ENCODE assay signal across 11 mouse cellular contexts in the genomic region with DNA sequence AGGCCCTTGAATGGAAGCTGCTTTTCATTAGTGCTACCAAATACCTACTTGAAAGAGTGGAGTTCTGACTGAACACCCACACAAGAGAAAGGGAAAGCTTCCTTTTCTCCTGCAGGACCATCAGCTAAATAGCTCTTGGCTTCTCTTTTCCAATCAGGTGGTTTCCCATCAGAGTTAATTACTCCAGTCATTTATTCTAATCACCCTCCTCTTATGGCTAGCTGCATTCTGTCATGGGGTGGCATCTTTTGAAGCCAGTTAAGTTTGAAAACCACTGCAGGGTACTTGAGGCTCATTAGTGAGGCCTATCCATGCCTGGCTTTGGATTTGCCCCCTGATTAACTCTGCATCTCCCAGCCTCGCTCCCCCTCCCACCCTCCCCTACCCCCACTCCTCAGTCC.
DNase-seq lines count a peak whose midpoint lies in the region; ATAC-seq and TF ChIP-seq lines count a peak whose summit lies in the region.
"Had no signal": no experiment of that assay in that cellular context is flagged by ENCODE, and none has a peak within 500 bp of the region (broad histone marks: within the 10 kb centered on the region; RNA-seq: fewer than 3 reads in every experiment).

No protein-coding gene starts in this region.

- WGBS in lung, postnatal 0 days, result 43% methylated on average over 1 of the region's 1 CpGs
- WGBS in forebrain, postnatal 0 days, result 18% methylated on average over 1 of the region's 1 CpGs
- WGBS in midbrain, embryonic 10.5 days, result 7% methylated on average over 1 of the region's 1 CpGs
- WGBS in heart, embryonic 11.5 days (ENCODE audit: insufficient replicate concordance), result 12% methylated on average over 1 of the region's 1 CpGs

- ATAC-seq in lung, postnatal 0 days, result no peak
- ATAC-seq in forebrain, postnatal 0 days, result peak; percentile 68
- no peak for ATAC-seq in heart, embryonic 11.5 days (replicated peaks; ENCODE audit: insufficient number of reproducible peaks, low FRiP score, low TSS enrichment)

- peak; percentile 49 for DNase-seq in lung, postnatal 0 days (ENCODE audit: low spot score)
- no peak for DNase-seq in lung, postnatal 4 days
- no peak for DNase-seq in forebrain, postnatal 0 days
- peak; percentile 68 for DNase-seq in midbrain, embryonic 10.5 days (ENCODE audit: low spot score)
- DNase-seq in retina, postnatal 1 day, result peak; percentile 97
- DNase-seq in left cerebral cortex, adult 18-20 months (ENCODE audit: low spot score in 2 of 2), result no peak
- DNase-seq in adrenal gland, postnatal 36 days, result no peak
- DNase-seq: gastrocnemius, postnatal 10 days had no signal

- H3K4me1 ChIP-seq in lung, postnatal 0 days (ENCODE audit: insufficient read depth, low read depth, low read length), result no peaks in the 10 kb centered on the region
- H3K4me1 ChIP-seq in forebrain, postnatal 0 days (ENCODE audit: insufficient read depth), result no peaks in the 10 kb centered on the region
- peaks cover 58% of the 10 kb centered on the region for H3K4me1 ChIP-seq in midbrain, embryonic 10.5 days
- peaks cover 5% of the 10 kb centered on the region; the same call in 1 of the 2 replicates for H3K4me1 ChIP-seq in heart, embryonic 11.5 days (ENCODE audit: control insufficient read depth, insufficient read depth, low read length)
- H3K4me1 ChIP-seq: stomach, embryonic 15.5 days had no signal

- no peaks in the 10 kb centered on the region for H3K9me3 ChIP-seq in lung, postnatal 0 days (ENCODE audit: low read length)
- no peaks in the 10 kb centered on the region for H3K9me3 ChIP-seq in forebrain, postnatal 0 days (ENCODE audit: low read length)
- H3K9me3 ChIP-seq in midbrain, embryonic 10.5 days (replicated peaks), result no peaks in the 10 kb centered on the region
- no peaks in the 10 kb centered on the region for H3K9me3 ChIP-seq in heart, embryonic 11.5 days (replicated peaks; ENCODE audit: control insufficient read depth, low read length)
- H3K9me3 ChIP-seq: kidney, embryonic 15.5 days; stomach, embryonic 15.5 days had no signal

- H3K36me3 ChIP-seq in lung, postnatal 0 days (ENCODE audit: insufficient read depth, low read length), result no peaks in the 10 kb centered on the region
- H3K36me3 ChIP-seq in forebrain, postnatal 0 days (ENCODE audit: insufficient read depth), result no peaks in the 10 kb centered on the region
- H3K36me3 ChIP-seq in midbrain, embryonic 10.5 days, result no peaks in the 10 kb centered on the region
- no peaks in the 10 kb centered on the region for H3K36me3 ChIP-seq in heart, embryonic 11.5 days (ENCODE audit: control insufficient read depth, insufficient read depth, low read length)
- H3K36me3 ChIP-seq: kidney, embryonic 15.5 days; stomach, embryonic 15.5 days had no signal

- no peak overlapping the region for H3K9ac ChIP-seq in lung, postnatal 0 days (replicated peaks; ENCODE audit: low read depth)
- no peak overlapping the region for H3K9ac ChIP-seq in forebrain, postnatal 0 days
- no peak overlapping the region for H3K9ac ChIP-seq in heart, embryonic 11.5 days (ENCODE audit: low read depth, low read length)
- H3K9ac ChIP-seq: kidney, embryonic 15.5 days; stomach, embryonic 15.5 days had no signal

- no peak for TF ChIP-seq CTCF in lung, postnatal 0 days (IDR thresholded peaks at IDR 0.05)
- TF ChIP-seq CTCF in forebrain, postnatal 0 days (IDR thresholded peaks at IDR 0.05; ENCODE audit: low read depth), result no peak

- H3K4me2 ChIP-seq in lung, postnatal 0 days (replicated peaks; ENCODE audit: low read depth, low read length), result no peak overlapping the region
- H3K4me2 ChIP-seq in forebrain, postnatal 0 days (ENCODE audit: low read depth), result no peak overlapping the region
- no peak overlapping the region for H3K4me2 ChIP-seq in heart, embryonic 11.5 days
- H3K4me2 ChIP-seq: kidney, embryonic 15.5 days; stomach, embryonic 15.5 days had no signal

- no peak overlapping the region for H3K27ac ChIP-seq in lung, postnatal 0 days (ENCODE audit: low read length)
- no peak overlapping the region for H3K27ac ChIP-seq in forebrain, postnatal 0 days (ENCODE audit: low read depth, low read length)
- H3K27ac ChIP-seq in midbrain, embryonic 10.5 days (replicated peaks), result peak overlapping the region; percentile 78
- H3K27ac ChIP-seq in heart, embryonic 11.5 days (ENCODE audit: low read depth, low read length), result no peak overlapping the region
- H3K27ac ChIP-seq: kidney, embryonic 15.5 days; stomach, embryonic 15.5 days had no signal

- no peaks in the 10 kb centered on the region for H3K27me3 ChIP-seq in lung, postnatal 0 days (replicated peaks; ENCODE audit: insufficient read depth, low read length)
- H3K27me3 ChIP-seq in forebrain, postnatal 0 days (ENCODE audit: insufficient read depth, low read length), result 0 out of 2 replicates have a peak, but pooled peaks cover 6% of the 10 kb centered on the region
- H3K27me3 ChIP-seq in midbrain, embryonic 10.5 days (ENCODE audit: low read depth, poor library complexity, severe bottlenecking), result peaks cover 79% of the 10 kb centered on the region
- no peaks in the 10 kb centered on the region for H3K27me3 ChIP-seq in heart, embryonic 11.5 days (ENCODE audit: control insufficient read depth, insufficient read depth, low read length)
- H3K27me3 ChIP-seq: kidney, embryonic 15.5 days; stomach, embryonic 15.5 days had no signal

- H3K4me3 ChIP-seq in lung, postnatal 0 days (ENCODE audit: low read depth, low read length), result no peak overlapping the region
- H3K4me3 ChIP-seq in forebrain, postnatal 0 days (ENCODE audit: low read depth, low read length), result no peak overlapping the region
- H3K4me3 ChIP-seq in midbrain, embryonic 10.5 days, result peak overlapping the region; percentile 5; the same call in 1 of the 2 replicates
- H3K4me3 ChIP-seq in heart, embryonic 11.5 days (ENCODE audit: low read depth, low read length), result no peak overlapping the region
- H3K4me3 ChIP-seq: kidney, embryonic 15.5 days; stomach, embryonic 15.5 days had no signal

- no peak for TF ChIP-seq EP300 in lung, postnatal 0 days (IDR thresholded peaks at IDR 0.05)

Comparison
In these comparisons a context has a peak if more than half of its experiments do, and no peak if none do; other contexts are left out.
1. DNase-seq: peak in lung, postnatal 0 days (single experiment), midbrain, embryonic 10.5 days (single experiment) and retina, postnatal 1 day (single experiment); none in lung, postnatal 4 days (0 of 2), forebrain, postnatal 0 days (single experiment), left cerebral cortex, adult 18-20 months (0 of 2) and adrenal gland, postnatal 36 days (0 of 2).